Mouse (Mus musculus): ENCODE measurements around the gene Cfb.

DNA sequence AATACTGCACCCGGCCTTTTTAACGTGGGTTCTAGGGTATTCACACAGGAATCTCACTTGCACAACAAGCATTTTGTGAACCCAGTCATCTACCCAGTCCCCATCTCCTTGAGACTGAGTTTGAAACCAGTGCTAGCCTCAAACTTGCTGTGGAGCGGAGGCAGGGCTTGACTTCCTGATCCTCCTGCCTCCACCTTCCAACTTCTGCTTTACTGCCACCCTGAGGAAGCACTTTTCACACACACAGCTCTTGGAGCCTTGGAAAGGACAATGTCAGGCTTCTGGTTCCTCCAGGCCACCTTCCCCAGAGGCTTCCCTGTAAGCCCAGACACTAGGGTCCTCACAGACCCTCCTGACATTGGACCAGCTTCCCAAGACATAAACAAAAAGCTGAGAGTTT is 21.0 kb upstream of the Cfb start:
- TF ChIP-seq POLR2A (IDR thresholded peaks at IDR 0.05; ENCODE audit: borderline replicate concordance, extremely low read depth, low read depth, low read length): no peak
- TF ChIP-seq CTCF (IDR thresholded peaks at IDR 0.05; ENCODE audit: insufficient read depth, low read length): no peak

All from lung, adult 2 months (tissue).